Mouse (Mus musculus) forebrain, embryonic 14.5 days (tissue): ENCODE results near the gene Cd101. TPM values are rescaled to one million over a fixed set of nuclear protein-coding genes. Genes with fewer than 3 reads are reported as not detected.

Experiments used
- polyA plus RNA-seq: library from polyadenylated mRNA; unstranded; fragments of >200 nt; fragmentation: Nextera tagmentation; extraction: Ambion mirVana; gene quantifications from 2 replicates; pipeline ENCODE4 v1.2.1, GENCODE M21; 2014

The Cd101 gene
- polyA plus RNA-seq, 1 experiment from 2014 or later = not detected

Other genes starting within 250 kb of the Cd101 start
- not detected in 2 replicates for gene Vtcn1, start 204.1 kb downstream of the Cd101 start, polyA plus RNA-seq
- 7.0 and 7.3 TPM in 2 replicates for gene Trim45, start 107.4 kb downstream of the Cd101 start, polyA plus RNA-seq
- 7.7 and 8.6 TPM in 2 replicates for gene Ttf2, start 59.9 kb downstream of the Cd101 start, polyA plus RNA-seq
- 3.4 and 4.5 TPM in 2 replicates for gene Ptgfrn, start 80.7 kb upstream of the Cd101 start, polyA plus RNA-seq